35 mouse cellular contexts compared by ENCODE assay signal in genomic region chr14:7934166-7934565, GRCm38 (mm10). TPM values are rescaled to one million over a fixed set of nuclear protein-coding genes. Genes with fewer than 3 reads are reported as not detected.
DNase-seq lines count a peak whose midpoint lies in the region; ATAC-seq and TF ChIP-seq lines count a peak whose summit lies in the region.
"Had no signal": no experiment of that assay in that cellular context is flagged by ENCODE, and none has a peak within 500 bp of the region (broad histone marks: within the 10 kb centered on the region; RNA-seq: fewer than 3 reads in every experiment).

No protein-coding gene starts in this region.

- no peaks in the 10 kb centered on the region for H3K36me3 ChIP-seq in thymus, adult 2 months (ENCODE audit: control insufficient read depth, insufficient read depth, low read length)

- peak; percentile 74 to 85 for ATAC-seq in hematopoietic stem cell, adult 5-6 weeks (replicated peaks in 1 of 2; ENCODE audit: insufficient read depth in 1 of 2, low FRiP score in 2 of 2, low TSS enrichment in 1 of 2, low read depth in 1 of 2, poor library complexity in 2 of 2, severe bottlenecking in 2 of 2)
- ATAC-seq: activated CD4-positive, CD25-positive, alpha-beta regulatory T cell, adult 4 months; forebrain, embryonic 16.5 days; midbrain, embryonic 16.5 days had no signal

- no peak overlapping the region for H3K27ac ChIP-seq in thymus, adult 2 months (ENCODE audit: control insufficient read depth, insufficient read depth, low read length)
- H3K27ac ChIP-seq: forebrain, embryonic 10.5 days; heart, embryonic 15.5 days; hindbrain, embryonic 15.5 days; kidney, postnatal 0 days; limb, embryonic 12.5 days; liver, embryonic 13.5 days; lung, embryonic 15.5 days; midbrain, embryonic 10.5 days; stomach, embryonic 15.5 days had no signal

- no peak overlapping the region for H3K4me3 ChIP-seq in thymus, adult 2 months (ENCODE audit: control insufficient read depth, insufficient read depth, low read length)
- H3K4me3 ChIP-seq: forebrain, embryonic 10.5 days; heart, embryonic 15.5 days; hindbrain, embryonic 15.5 days; limb, embryonic 12.5 days; liver, embryonic 13.5 days; lung, embryonic 15.5 days; midbrain, embryonic 10.5 days; stomach, embryonic 15.5 days had no signal

- DNase-seq in adrenal gland, postnatal 36 days: peak; percentile 21 to 49
- DNase-seq in adrenal gland, postnatal 10 days: no peak
- DNase-seq in 3134 (ENCODE audit: extremely low read depth, insufficient read length, low spot score): peak; percentile 71
- DNase-seq in adipocyte (ENCODE audit: low spot score): peak; percentile 16
- no peak for DNase-seq in thymus, adult 2 months
- no peak for DNase-seq in layer of hippocampus, adult 9-10 months (ENCODE audit: low spot score)
- no peak for DNase-seq in gastrocnemius, postnatal 25 days
- DNase-seq: cerebellum, adult 18-20 months; cerebellum, postnatal 14 days; heart, postnatal 36 days; kidney, adult 2 months; liver, embryonic 13.5 days; lung, postnatal 4 days; right cerebral cortex, adult 18-20 months; right cerebral cortex, postnatal 4 days; thymus, postnatal 36 days had no signal

- WGBS in thymus, adult 2 months: 44% methylated on average over 7 of the region's 7 CpGs

- TF ChIP-seq CTCF in thymus, adult 2 months (IDR thresholded peaks at IDR 0.05; ENCODE audit: borderline replicate concordance, control insufficient read depth, extremely low read depth, insufficient read depth, low read length, poor library complexity): no peak

- no peaks in the 10 kb centered on the region for H3K27me3 ChIP-seq in thymus, adult 2 months (ENCODE audit: control insufficient read depth, insufficient read depth, low read length)
- H3K27me3 ChIP-seq: heart, embryonic 15.5 days; hindbrain, embryonic 15.5 days; limb, embryonic 12.5 days; liver, embryonic 13.5 days; lung, embryonic 15.5 days; stomach, embryonic 15.5 days had no signal

- peaks cover 4% of the 10 kb centered on the region; the same call in 1 of the 2 replicates for H3K4me1 ChIP-seq in thymus, adult 2 months (replicated peaks; ENCODE audit: control insufficient read depth, insufficient read depth, low read length)
- H3K4me1 ChIP-seq: heart, embryonic 15.5 days; stomach, embryonic 15.5 days had no signal

- no peak for TF ChIP-seq POLR2A in thymus, adult 2 months (IDR thresholded peaks at IDR 0.05; ENCODE audit: control insufficient read depth, extremely low read depth, insufficient read depth, low read length, poor library complexity)

RNA-seq across cellular contexts. Expression of gene Gm45521, which starts 22.9 kb away (rescaled TPM):
- not detected for total RNA-seq in adrenal gland, postnatal 36 days (2021)
- not detected for total RNA-seq in adrenal gland, postnatal 10 days (2021)
- not detected in 2 replicates for total RNA-seq in hematopoietic stem cell, adult 5-6 weeks (2017)
- not detected in 2 replicates for polyA plus RNA-seq in thymus, adult 2 months (2012; rRNA removed)
- not detected for total RNA-seq in gastrocnemius, postnatal 25 days (2021)
- total RNA-seq: gastrocnemius, postnatal 4 days; heart, postnatal 36 days; layer of hippocampus, postnatal 14 days; MEL; neutrophil, adult 5-6 weeks had no signal
- polyA plus RNA-seq: activated CD4-positive, CD25-positive, alpha-beta regulatory T cell, adult 4 months; C2C12; heart, embryonic 15.5 days; hindbrain, embryonic 15.5 days; intestine, embryonic 14.5 days; kidney, adult 2 months; kidney, postnatal 0 days; large intestine, adult 2 months; limb, embryonic 12.5 days; liver, embryonic 13.5 days; lung, embryonic 15.5 days; stomach, embryonic 15.5 days had no signal

Comparison
In these comparisons a context has a peak if more than half of its experiments do, and no peak if none do; other contexts are left out.
1. DNase-seq: peak in adrenal gland, postnatal 36 days (2 of 2), 3134 (single experiment) and adipocyte (single experiment); none in adrenal gland, postnatal 10 days (single experiment), thymus, adult 2 months (single experiment), layer of hippocampus, adult 9-10 months (single experiment) and gastrocnemius, postnatal 25 days (single experiment).